Mouse (Mus musculus) hindbrain, embryonic 14.5 days (tissue): ENCODE measurements around the gene Epo. TPM values are rescaled to one million over a fixed set of nuclear protein-coding genes. Genes with fewer than 3 reads are reported as not detected.
A peak's percentile ranks its signal among the peaks of the same experiment; 100 is the strongest.

Experiments used
- ATAC-seq: fragments of 200-750 bp; cut with Nextera tagmentation; 2 replicates; pipeline ENCODE4 v1.8.0; 2017; ENCODE audit warnings: moderate number of reproducible peaks, mild to moderate bottlenecking, moderate TSS enrichment, moderate library complexity; ENCODE audit not compliant: low FRiP score
- DNase-seq: peaks from one replicate; pipeline ENCODE4 v3.0.0-alpha.2; 2015; ENCODE audit warnings: low spot score
- H3K27ac ChIP-seq: fragments of 300-500 bp; sonication (generic); 2 replicates; pipeline ENCODE4 v1.5.1; 2014; ENCODE audit warnings: mild to moderate bottlenecking, moderate library complexity
- H3K27me3 ChIP-seq: fragments of 300-500 bp; sonication (generic); 2 replicates; pipeline ENCODE4 v1.6.1; 2014; ENCODE audit warnings: mild to moderate bottlenecking, low read length, mixed read lengths; ENCODE audit not compliant: control insufficient read depth, insufficient read depth
- H3K36me3 ChIP-seq: fragments of 300-500 bp; sonication (generic); replicated peaks from 2 replicates; pipeline ENCODE4 v1.6.1; 2014; ENCODE audit not compliant: control insufficient read depth, insufficient read depth
- H3K4me1 ChIP-seq: fragments of 300-500 bp; sonication (generic); replicated peaks from 2 replicates; pipeline ENCODE4 v1.6.1; 2014; ENCODE audit warnings: antibody characterized with exemption, low read length, mixed read lengths; ENCODE audit not compliant: control insufficient read depth, insufficient read depth
- H3K4me2 ChIP-seq: fragments of 300-500 bp; sonication (generic); replicated peaks from 2 replicates; pipeline ENCODE4 v1.6.1; 2014; ENCODE audit warnings: mild to moderate bottlenecking, moderate library complexity
- H3K4me3 ChIP-seq: fragments of 300-500 bp; sonication (generic); replicated peaks from 2 replicates; pipeline ENCODE4 v1.5.1; 2014; ENCODE audit warnings: mild to moderate bottlenecking, low read length
- H3K9ac ChIP-seq: fragments of 300-500 bp; sonication (generic); 2 replicates; pipeline ENCODE4 v1.6.1; 2014
- H3K9me3 ChIP-seq: fragments of 300-500 bp; sonication (generic); 2 replicates; pipeline ENCODE4 v1.6.1; 2016; ENCODE audit warnings: low read length; ENCODE audit not compliant: control insufficient read depth
- WGBS: fragments of 180-500 bp; shearing (Covaris S2); extraction: QIAGEN DNeasy Blood & Tissue Kit; methylation state at CpG from one replicate; pipeline ENCODE4 v1.1.7; 2014; 5-methylcytosine and 5-hydroxymethylcytosine counted together
- polyA plus RNA-seq: library from polyadenylated mRNA; unstranded; fragments of >200 nt; fragmentation: Nextera tagmentation; extraction: Ambion mirVana; gene quantifications from 2 replicates; pipeline ENCODE4 v1.2.1, GENCODE M21; 2014

The Epo gene
- polyA plus RNA-seq, 1 experiment from 2014 or later = not detected

DNA sequence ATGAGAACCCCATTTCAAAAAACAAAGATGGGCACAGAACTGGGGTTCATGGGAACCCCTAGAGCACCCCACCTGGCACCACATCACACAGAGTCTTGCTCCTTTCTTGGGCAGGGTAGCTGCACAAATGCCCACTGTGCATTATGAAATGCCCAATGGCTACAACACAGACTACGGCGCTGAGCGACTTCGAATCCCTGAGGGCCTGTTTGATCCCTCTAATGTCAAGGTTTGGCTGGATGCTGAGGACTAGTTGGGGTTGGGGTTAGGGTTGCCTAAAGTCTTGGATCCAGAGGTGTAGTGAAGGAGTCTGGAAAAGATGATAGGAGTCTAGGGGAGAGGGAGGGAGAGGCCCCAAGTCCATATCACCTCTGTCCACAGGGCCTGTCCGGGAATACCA lies 33.4 kb upstream of the Epo start:
- WGBS = 92% methylated on average over 5 of the region's 5 CpGs
- Histone ChIP-seq H3K9ac (no peak overlapping the region), H3K9me3 (no peaks in the 10 kb centered on the region), H3K4me3 (no peak overlapping the region), H3K27me3 (no peaks in the 10 kb centered on the region), H3K36me3 (peaks cover 34% of the 10 kb centered on the region), H3K4me2 (no peak overlapping the region), H3K27ac (no peak overlapping the region), H3K4me1 (no peaks in the 10 kb centered on the region)
- ATAC-seq = no peak
- no peak for DNase-seq

DNA sequence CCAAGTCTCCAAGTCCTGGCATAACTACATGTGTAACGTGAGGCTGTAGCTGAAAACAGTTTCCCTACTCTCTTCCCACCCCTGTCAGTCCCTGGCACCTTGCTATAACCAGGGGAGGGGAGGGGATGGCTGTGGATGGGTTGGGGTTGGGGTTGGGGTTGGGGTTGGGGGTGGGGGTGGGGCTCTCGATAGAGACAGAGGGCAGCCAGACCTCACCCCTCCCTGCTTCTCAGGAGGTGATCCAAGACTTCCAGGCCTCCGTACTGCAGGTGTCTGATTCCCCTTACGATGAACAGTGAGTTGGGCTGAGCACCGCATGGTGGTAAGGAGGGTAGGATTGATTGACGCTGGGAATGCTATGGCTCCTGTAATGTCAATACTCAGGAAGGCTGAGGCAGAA lies 32.7 kb upstream of the Epo start:
- H3K27ac ChIP-seq = no peak overlapping the region
- H3K9ac ChIP-seq = no peak overlapping the region
- no peak overlapping the region for H3K4me3 ChIP-seq
- ATAC-seq (no peak), DNase-seq (no peak)
- H3K4me1 ChIP-seq = no peaks in the 10 kb centered on the region
- H3K9me3 ChIP-seq = no peaks in the 10 kb centered on the region
- H3K4me2 ChIP-seq = no peak overlapping the region
- WGBS = 67% methylated on average over 6 of the region's 6 CpGs
- H3K27me3 ChIP-seq = no peaks in the 10 kb centered on the region
- H3K36me3 ChIP-seq = peaks cover 34% of the 10 kb centered on the region

DNA sequence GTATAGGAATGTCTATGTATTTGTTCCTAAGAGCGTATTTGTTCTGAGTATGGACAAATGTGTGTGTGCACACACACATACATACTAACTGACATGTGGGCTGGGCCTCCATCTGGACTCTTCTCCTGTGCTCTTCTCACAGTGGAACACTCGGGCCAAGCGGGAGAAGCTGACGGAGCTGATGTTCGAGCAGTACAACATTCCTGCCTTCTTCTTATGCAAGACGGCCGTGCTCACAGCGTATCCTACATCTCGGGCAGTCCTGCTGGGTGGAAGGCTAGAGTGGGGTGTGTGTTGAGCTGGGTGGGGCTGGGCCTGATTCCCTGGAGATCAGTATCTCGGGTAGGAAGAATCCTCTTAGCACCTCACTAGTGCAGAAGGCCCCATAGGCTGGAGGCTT lies 29.9 kb upstream of the Epo start:
- no peaks in the 10 kb centered on the region for H3K27me3 ChIP-seq
- H3K9me3 ChIP-seq = no peaks in the 10 kb centered on the region
- no peak overlapping the region for H3K9ac ChIP-seq
- H3K4me2 ChIP-seq = no peak overlapping the region
- no peak for ATAC-seq
- H3K27ac ChIP-seq = no peak overlapping the region
- no peaks in the 10 kb centered on the region for H3K4me1 ChIP-seq
- H3K36me3 ChIP-seq = peaks cover 41% of the 10 kb centered on the region
- no peak for DNase-seq
- 72% methylated on average over 10 of the region's 10 CpGs for WGBS
- no peak overlapping the region for H3K4me3 ChIP-seq

DNA sequence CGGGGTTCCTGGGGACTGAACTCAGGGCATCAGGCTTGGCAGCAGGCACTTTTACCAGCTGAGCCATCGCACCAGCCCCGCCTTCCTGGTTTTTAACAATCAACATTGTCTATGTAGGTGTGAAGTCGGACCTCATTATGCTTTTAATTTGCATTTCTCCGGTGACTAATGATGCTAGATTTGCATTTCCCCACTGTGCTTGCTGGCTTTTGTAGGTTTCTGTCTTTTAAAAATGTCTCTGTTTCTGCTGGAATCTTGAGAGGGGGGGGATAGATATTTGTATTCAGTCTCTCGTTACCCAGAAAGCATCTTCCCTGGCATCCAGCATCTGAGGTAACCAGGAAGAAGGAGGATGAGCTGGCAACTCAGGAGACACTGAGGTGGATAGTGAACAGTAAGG lies 28.5 kb upstream of the Epo start:
- no peaks in the 10 kb centered on the region for H3K27me3 ChIP-seq
- no peak overlapping the region for H3K27ac ChIP-seq
- DNase-seq (no peak), ATAC-seq (no peak)
- WGBS = 51% methylated on average over 6 of the region's 6 CpGs
- peaks cover 34% of the 10 kb centered on the region for H3K36me3 ChIP-seq
- H3K4me1 ChIP-seq = no peaks in the 10 kb centered on the region
- H3K9me3 ChIP-seq = no peaks in the 10 kb centered on the region
- H3K4me3 ChIP-seq = no peak overlapping the region
- H3K4me2 ChIP-seq = no peak overlapping the region
- H3K9ac ChIP-seq = no peak overlapping the region

DNA sequence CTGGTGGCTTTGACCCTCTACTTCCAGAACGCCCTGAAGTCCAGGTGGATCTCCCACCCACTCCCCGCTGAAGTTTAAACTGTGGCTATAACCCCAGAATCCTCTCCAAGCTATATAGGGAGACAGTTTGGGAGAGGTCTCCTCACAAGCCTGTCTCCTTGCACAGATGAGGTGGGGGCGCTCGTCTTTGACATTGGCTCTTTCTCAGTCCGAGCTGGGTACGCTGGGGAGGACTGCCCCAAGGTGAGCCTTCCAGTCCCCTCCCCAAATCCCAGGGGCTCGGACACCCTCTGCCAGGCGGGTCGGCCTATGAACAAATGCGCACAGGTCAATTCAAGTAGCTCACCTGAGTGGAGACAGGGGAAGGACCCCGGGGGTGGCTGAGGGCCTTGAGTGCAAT lies 20.9 kb upstream of the Epo start:
- H3K4me1 ChIP-seq = peaks cover 11% of the 10 kb centered on the region
- ATAC-seq (0 out of 2 replicates have a peak, but pooled peaks have one; percentile 19), DNase-seq (no peak)
- H3K4me2 ChIP-seq = peak overlapping the region; percentile 83
- H3K27me3 ChIP-seq = no peaks in the 10 kb centered on the region
- peak overlapping the region; percentile 86 for H3K9ac ChIP-seq
- H3K9me3 ChIP-seq = no peaks in the 10 kb centered on the region
- peak overlapping the region; percentile 69 for H3K4me3 ChIP-seq
- H3K36me3 ChIP-seq = no peaks in the 10 kb centered on the region
- peak overlapping the region; percentile 87 for H3K27ac ChIP-seq
- WGBS = 42% methylated on average over 11 of the region's 11 CpGs

DNA sequence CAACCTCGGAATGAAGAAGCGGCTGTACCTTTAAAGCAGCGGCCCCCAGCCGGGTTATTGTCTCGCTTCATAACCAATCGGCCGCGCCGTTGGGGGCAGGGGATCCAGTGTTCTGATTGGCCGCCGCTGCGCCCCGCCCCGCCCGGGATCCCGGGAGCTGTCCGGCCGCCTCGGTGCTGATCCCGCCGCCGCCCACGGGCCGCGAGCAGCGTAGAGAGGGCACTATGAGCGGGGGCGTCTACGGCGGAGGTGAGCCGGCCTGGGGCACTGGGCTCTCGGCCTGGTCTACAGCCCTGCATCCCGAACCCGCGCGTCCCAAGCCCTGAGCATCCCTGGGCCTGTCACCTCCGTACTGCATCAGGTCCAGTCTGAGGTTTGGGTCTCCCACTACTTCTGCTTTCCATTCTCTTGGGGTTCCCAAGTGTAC lies 20.4 kb upstream of the Epo start, which contains the start of gene Actl6b:
Gene Actl6b (plus strand): TSS at position 107 of the 427 bp plus-strand sequence.
- Histone ChIP-seq H3K27ac (peak within 1 kb of the TSS; percentile 87), H3K9me3 (no peaks in the 10 kb centered on the region), H3K4me3 (peak within 1 kb of the TSS; percentile 69), H3K36me3 (no peaks in the 10 kb centered on the region), H3K9ac (peak within 1 kb of the TSS; percentile 86), H3K4me2 (peak within 1 kb of the TSS; percentile 83), H3K4me1 (peaks cover 11% of the 10 kb centered on the region), H3K27me3 (no peaks in the 10 kb centered on the region)
- ATAC-seq (peak; percentile 94), DNase-seq (peak; percentile 90)
- 0% methylated on average over 37 of the region's 37 CpGs for WGBS

DNA sequence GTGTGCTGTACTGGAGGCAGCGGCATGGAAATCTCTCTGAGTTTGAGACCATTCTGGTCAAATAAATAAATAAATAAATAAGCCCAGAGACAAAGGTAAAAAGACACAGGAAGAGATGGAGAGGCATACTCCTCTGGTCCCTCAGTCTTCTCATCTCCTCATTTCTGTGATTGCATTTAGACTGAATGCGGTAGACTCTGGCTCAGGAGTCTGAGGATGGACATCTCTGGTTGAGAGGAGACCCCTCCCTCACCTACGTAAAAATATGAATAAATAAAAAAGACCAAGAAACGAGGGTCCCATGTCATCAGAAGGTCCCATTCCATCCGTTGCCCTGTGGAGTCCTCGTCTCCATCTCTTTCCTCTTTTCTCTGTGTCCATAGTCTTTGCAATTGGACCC lies 20.0 kb upstream of the Epo start:
- peak; percentile 58 for ATAC-seq
- DNase-seq = no peak
- Histone ChIP-seq H3K27me3 (no peaks in the 10 kb centered on the region), H3K4me2 (peak overlapping the region; percentile 83), H3K4me3 (peak overlapping the region; percentile 69), H3K36me3 (no peaks in the 10 kb centered on the region), H3K9ac (peak overlapping the region; percentile 86), H3K27ac (peak overlapping the region; percentile 87), H3K9me3 (no peaks in the 10 kb centered on the region), H3K4me1 (peaks cover 11% of the 10 kb centered on the region)
- 21% methylated on average over 6 of the region's 6 CpGs for WGBS

DNA sequence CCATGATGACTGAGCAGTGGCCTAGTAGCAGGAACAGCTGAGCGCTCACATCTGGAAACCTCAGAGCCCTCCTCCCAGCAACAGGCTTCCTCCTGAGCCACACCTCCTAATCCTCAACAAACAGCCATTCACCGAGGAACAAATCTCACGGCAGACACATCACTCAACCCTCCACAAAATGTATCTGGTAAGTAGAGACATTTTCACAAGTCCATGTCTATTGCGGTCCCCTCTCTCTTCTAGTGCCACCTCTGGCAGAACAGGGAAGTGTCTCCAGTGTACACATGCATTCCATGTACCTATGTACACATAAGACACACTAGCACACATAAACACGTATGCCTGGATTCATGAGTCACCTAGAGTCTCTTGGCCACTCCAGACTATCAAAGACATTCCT lies 18.1 kb upstream of the Epo start:
- ATAC-seq (no peak), DNase-seq (no peak)
- Histone ChIP-seq H3K36me3 (no peaks in the 10 kb centered on the region), H3K4me1 (peaks cover 11% of the 10 kb centered on the region), H3K27ac (no peak overlapping the region), H3K9ac (no peak overlapping the region), H3K4me3 (no peak overlapping the region), H3K9me3 (no peaks in the 10 kb centered on the region), H3K4me2 (no peak overlapping the region), H3K27me3 (no peaks in the 10 kb centered on the region)
- WGBS = 76% methylated on average over 5 of the region's 5 CpGs

DNA sequence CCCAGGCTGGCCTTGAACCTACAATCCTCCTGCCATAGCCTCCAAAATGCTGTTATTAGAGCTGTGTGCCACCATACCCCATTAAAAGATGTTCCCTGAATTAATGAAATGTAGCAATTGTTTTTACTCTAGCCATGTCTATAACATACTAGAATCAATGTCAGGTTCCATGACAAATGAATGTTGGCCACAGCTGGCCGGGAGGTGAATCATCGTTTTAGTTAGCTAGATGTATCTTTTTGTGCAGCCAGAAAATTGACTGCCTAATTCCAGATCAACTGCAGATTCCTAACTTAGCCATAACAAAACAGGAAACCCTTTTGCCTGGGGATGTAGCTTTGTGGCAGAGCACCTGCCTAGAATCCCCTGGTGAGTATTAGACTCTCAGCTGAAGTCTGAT lies 16.8 kb upstream of the Epo start:
- ATAC-seq = no peak
- H3K27ac ChIP-seq = no peak overlapping the region
- H3K4me1 ChIP-seq = peaks cover 9% of the 10 kb centered on the region
- no peak overlapping the region for H3K4me2 ChIP-seq
- no peak overlapping the region for H3K4me3 ChIP-seq
- no peak for DNase-seq
- 91% methylated on average over 2 of the region's 2 CpGs for WGBS
- H3K9ac ChIP-seq = no peak overlapping the region
- H3K36me3 ChIP-seq = no peaks in the 10 kb centered on the region
- H3K27me3 ChIP-seq = no peaks in the 10 kb centered on the region
- no peaks in the 10 kb centered on the region for H3K9me3 ChIP-seq

DNA sequence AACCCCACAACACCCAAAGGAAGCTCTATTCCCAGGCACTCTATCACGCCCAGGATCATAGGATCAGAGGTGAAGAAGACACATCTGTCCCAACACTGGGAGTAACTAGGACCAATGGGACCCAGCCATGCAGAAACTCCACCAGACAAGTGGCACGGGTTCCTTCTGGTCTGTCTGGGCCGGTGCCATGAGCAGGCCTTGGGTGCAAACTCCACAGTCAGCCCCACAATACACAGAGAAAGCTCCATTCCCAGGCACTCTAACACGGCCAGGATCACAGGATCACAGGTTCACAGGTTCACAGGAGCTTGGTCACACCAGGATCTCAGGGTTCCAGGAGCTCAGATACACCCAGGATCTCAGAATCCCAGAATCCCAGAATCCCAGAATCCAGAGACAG lies 12.6 kb upstream of the Epo start:
- DNase-seq = no peak
- no peaks in the 10 kb centered on the region for H3K9me3 ChIP-seq
- no peak for ATAC-seq
- H3K27ac ChIP-seq = no peak overlapping the region
- H3K9ac ChIP-seq = no peak overlapping the region
- H3K4me2 ChIP-seq = no peak overlapping the region
- H3K36me3 ChIP-seq = no peaks in the 10 kb centered on the region
- WGBS = 75% methylated on average over 4 of the region's 4 CpGs
- no peaks in the 10 kb centered on the region for H3K27me3 ChIP-seq
- H3K4me3 ChIP-seq = no peak overlapping the region
- no peaks in the 10 kb centered on the region for H3K4me1 ChIP-seq
